Mouse (Mus musculus) spleen, postnatal 0 days (tissue): ENCODE data around the gene Gngt2. TPM values are rescaled to one million over a fixed set of nuclear protein-coding genes. Genes with fewer than 3 reads are reported as not detected.

Experiments used
- polyA plus RNA-seq: library from polyadenylated mRNA; unstranded; fragments of >200 nt; fragmentation: Nextera tagmentation; extraction: Ambion mirVana; gene quantifications from 2 replicates; pipeline ENCODE4 v1.2.1, GENCODE M21; 2015

The Gngt2 gene
- 45.6 and 53.0 TPM in 2 replicates for polyA plus RNA-seq

GRCm38 (mm10) chr11:95837059-95837458 is at the start of gene Gngt2:
Gene Gngt2, plus strand, starts transcription at chr11:95837216.

DNA sequence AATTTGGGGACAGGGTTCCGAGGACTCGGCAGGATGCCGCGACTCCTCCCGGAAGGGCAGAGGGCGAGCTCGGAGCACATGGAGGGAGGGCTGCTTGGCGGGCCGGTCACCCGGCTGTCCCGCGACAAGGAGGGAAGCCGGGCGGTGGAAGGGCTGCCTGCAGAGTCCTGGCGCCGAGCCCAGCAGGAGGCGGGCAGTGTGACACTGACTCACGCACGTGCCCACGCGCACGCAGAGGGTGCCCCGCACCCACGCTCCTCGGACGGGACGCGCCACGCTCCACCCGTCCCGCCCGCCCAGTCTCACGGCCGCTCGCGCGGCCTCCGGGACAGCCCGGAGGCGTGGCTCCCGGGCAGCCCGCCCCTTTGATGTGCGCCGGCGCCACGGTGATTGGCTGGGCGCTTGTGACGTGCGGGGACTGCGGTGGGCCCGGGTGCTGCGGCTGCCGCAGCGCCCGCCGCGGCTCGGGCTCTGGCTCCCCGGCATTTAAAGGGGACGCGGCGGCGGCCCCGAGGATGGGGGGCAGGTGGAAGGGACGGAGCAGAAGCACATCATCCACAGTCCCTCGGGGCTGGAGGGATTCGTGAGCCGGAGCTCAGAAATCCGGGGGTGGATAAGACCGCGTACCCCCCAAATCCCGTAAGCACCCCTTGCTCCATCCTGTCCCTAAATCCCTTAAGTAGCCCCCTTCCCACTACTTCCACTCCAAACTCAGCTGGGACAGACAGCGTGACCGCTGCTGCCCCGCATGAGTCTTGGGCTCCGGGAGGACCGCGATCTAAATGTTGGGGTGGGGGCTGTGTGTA is 12.7 kb upstream of the Gngt2 start, which contains the start of gene Phospho1:
TSS of gene Phospho1 (plus strand) at position 429 of the 806 bp plus-strand sequence.

DNA sequence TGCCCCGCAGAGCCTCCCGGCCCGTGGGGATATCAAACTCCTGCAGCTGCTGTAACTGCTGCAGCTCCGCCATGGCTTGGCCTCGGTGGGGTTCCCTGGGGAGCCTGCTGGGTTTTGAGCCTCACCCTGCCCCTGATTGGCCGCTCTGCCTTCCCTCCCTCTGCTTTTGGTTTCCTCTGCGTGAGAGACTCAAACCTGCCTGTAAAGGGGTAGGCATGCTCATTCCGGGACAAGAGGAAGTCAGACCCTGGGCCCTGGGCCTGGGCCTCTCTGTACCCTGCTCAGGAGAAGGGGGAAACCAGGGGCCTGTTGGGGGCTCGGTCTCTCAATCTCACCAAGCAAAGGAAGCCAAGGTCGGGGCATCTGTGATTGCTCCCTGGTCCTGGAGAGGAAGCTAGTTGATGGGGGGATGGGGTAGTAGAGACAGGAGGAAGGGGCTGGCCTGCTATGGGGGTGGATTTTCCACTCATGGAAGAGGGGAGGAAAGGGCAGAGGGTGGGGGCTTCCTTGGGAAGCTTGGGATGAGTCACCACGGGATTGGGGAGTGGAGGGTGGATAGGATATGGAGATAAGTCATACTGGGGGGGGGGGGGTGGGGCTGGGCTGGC is 5.2 kb downstream of the Gngt2 start, which contains the start of gene Abi3:
TSS of gene Abi3 (minus strand) at position 403 of the 608 bp plus-strand sequence.

Other genes starting within 250 kb of the Gngt2 start
- gene Ngfr, start 249.5 kb upstream of the Gngt2 start, polyA plus RNA-seq: 3.2 and 3.6 TPM in 2 replicates
- gene Phb, start 170.3 kb upstream of the Gngt2 start, polyA plus RNA-seq: 124 and 127 TPM in 2 replicates
- 10.1 and 13.0 TPM in 2 replicates for gene Zfp652, start 124.5 kb upstream of the Gngt2 start, polyA plus RNA-seq
- gene B130006D01Rik, start 113.6 kb upstream of the Gngt2 start, polyA plus RNA-seq: 1.1 and 1.5 TPM in 2 replicates
- gene Phospho1, start 12.7 kb upstream of the Gngt2 start, polyA plus RNA-seq: 4.4 and 5.4 TPM in 2 replicates
- 10.3 and 17.7 TPM in 2 replicates for gene Abi3, start 5.3 kb downstream of the Gngt2 start, polyA plus RNA-seq
- 0.29 and 0.55 TPM in 2 replicates for gene B4galnt2, start 77.7 kb downstream of the Gngt2 start, polyA plus RNA-seq
- 1.6 and 1.7 TPM in 2 replicates for gene Igf2bp1, start 168.7 kb downstream of the Gngt2 start, polyA plus RNA-seq
- gene Gip, start 187.3 kb downstream of the Gngt2 start, polyA plus RNA-seq: not detected in 2 replicates
- 76.6 and 81.0 TPM in 2 replicates for gene Snf8, start 197.7 kb downstream of the Gngt2 start, polyA plus RNA-seq
- 14.7 and 15.6 TPM in 2 replicates for gene Ube2z, start 228.2 kb downstream of the Gngt2 start, polyA plus RNA-seq
- gene Atp5g1, start 238.5 kb downstream of the Gngt2 start, polyA plus RNA-seq: 505 and 507 TPM in 2 replicates